Mouse (Mus musculus) megakaryocyte, embryonic 14.5 days (primary cell): ENCODE data around the gene Zbtb16.

Experiments
- FLI1 ChIP-seq: IDR thresholded peaks from 2 replicates; pipeline ENCODE4 v1.6.1; 2012; ENCODE audit warnings: low read length, inconsistent platforms, mixed read lengths
- GATA1 ChIP-seq: IDR thresholded peaks from 3 replicates; pipeline ENCODE4 v1.6.1; 2012; ENCODE audit warnings: mixed read lengths, low read length, inconsistent platforms, borderline replicate concordance

GRCm38 (mm10) chr9:48820791-48821190 lies 15.2 kb downstream of the Zbtb16 start:
- TF ChIP-seq GATA1: no peak
- TF ChIP-seq FLI1: no peak
